Mouse (Mus musculus) kidney, postnatal 0 days (tissue): ENCODE data around the gene Sycp2. TPM values are rescaled to one million over a fixed set of nuclear protein-coding genes. Genes with fewer than 3 reads are reported as not detected.

Experiments
- ATAC-seq: fragments of 200-750 bp; cut with Nextera tagmentation; replicated peaks from 2 replicates; pipeline ENCODE4 v1.8.0; 2017; ENCODE audit warnings: low read depth, moderate number of reproducible peaks, moderate TSS enrichment, moderate library complexity; ENCODE audit not compliant: low FRiP score
- DNase-seq: peaks from one replicate; pipeline ENCODE4 v3.0.0-alpha.2; 2016; ENCODE audit warnings: low spot score
- H3K27ac ChIP-seq: fragments of 300-500 bp; sonication (generic); 2 replicates; pipeline ENCODE4 v1.5.1; 2014; ENCODE audit warnings: mild to moderate bottlenecking
- H3K27me3 ChIP-seq: fragments of 300-500 bp; sonication (generic); 2 replicates; pipeline ENCODE4 v1.6.1; 2014; ENCODE audit warnings: low read length, mixed read lengths; ENCODE audit not compliant: insufficient read depth
- H3K36me3 ChIP-seq: fragments of 300-500 bp; sonication (generic); 2 replicates; pipeline ENCODE4 v1.6.1; 2014; ENCODE audit warnings: low read length, mixed read lengths; ENCODE audit not compliant: insufficient read depth
- H3K4me1 ChIP-seq: fragments of 300-500 bp; sonication (generic); replicated peaks from 2 replicates; pipeline ENCODE4 v1.6.1; 2014; ENCODE audit warnings: antibody characterized with exemption, low read length, mixed read lengths; ENCODE audit not compliant: insufficient read depth
- H3K4me2 ChIP-seq: fragments of 300-500 bp; sonication (generic); 2 replicates; pipeline ENCODE4 v1.6.1; 2014; ENCODE audit warnings: mild to moderate bottlenecking, low read length, moderate library complexity, mixed read lengths
- H3K4me3 ChIP-seq: fragments of 300-500 bp; sonication (generic); replicated peaks from 2 replicates; pipeline ENCODE4 v1.5.1; 2014; ENCODE audit warnings: low read depth, low read length
- H3K9ac ChIP-seq: fragments of 300-500 bp; sonication (generic); 2 replicates; pipeline ENCODE4 v1.6.1; 2014; ENCODE audit warnings: low read depth, low read length
- H3K9me3 ChIP-seq: fragments of 300-500 bp; sonication (generic); replicated peaks from 2 replicates; pipeline ENCODE4 v1.6.1; 2016; ENCODE audit warnings: low read length, inconsistent platforms, mixed read lengths
- CTCF ChIP-seq: IDR thresholded peaks from 2 replicates; pipeline ENCODE4 v1.5.1; 2016; ENCODE audit warnings: antibody characterized with exemption, low read depth, mild to moderate bottlenecking, moderate library complexity
- WGBS: fragments of 180-500 bp; shearing (Covaris S2); extraction: QIAGEN DNeasy Blood & Tissue Kit; methylation state at CpG from one replicate; pipeline ENCODE4 v1.1.7; 2014; 5-methylcytosine and 5-hydroxymethylcytosine counted together
- polyA plus RNA-seq: library from polyadenylated mRNA; unstranded; fragments of >200 nt; fragmentation: Nextera tagmentation; extraction: Ambion mirVana; gene quantifications from 2 replicates; pipeline ENCODE4 v1.2.1, GENCODE M21; 2015

Sycp2 gene
- 0.08 TPM in 1 of 2 replicates, not detected in the other for polyA plus RNA-seq

- Histone ChIP-seq H3K4me3 (no peak within 1 kb of the TSS), H3K27me3 (peaks cover 7% of the 10 kb centered on the region; the same call in 1 of the 2 replicates), H3K4me1 (no peaks in the 10 kb centered on the region), H3K4me2 (no peak within 1 kb of the TSS), H3K9ac (no peak within 1 kb of the TSS), H3K36me3 (no peaks in the 10 kb centered on the region), H3K9me3 (no peaks in the 10 kb centered on the region), H3K27ac (no peak within 1 kb of the TSS)
- WGBS, result 87% methylated on average over 52 of the region's 52 CpGs
- no peak for DNase-seq
- TF ChIP-seq CTCF, result peak; percentile 27; the same call in 1 of the 2 replicates
- ATAC-seq, result peak; percentile 43
Observed at GRCm38 (mm10) chr2:178407053-178407815, at the start of gene Sycp2. Sycp2 (minus strand) TSS chr2:178407685.

- Histone ChIP-seq H3K36me3 (no peaks in the 10 kb centered on the region), H3K9ac (no peak overlapping the region), H3K27ac (peak overlapping the region; percentile 20; the same call in 1 of the 2 replicates), H3K9me3 (no peaks in the 10 kb centered on the region), H3K4me3 (no peak overlapping the region), H3K4me1 (no peaks in the 10 kb centered on the region; the same call in 1 of the 2 replicates), H3K27me3 (no peaks in the 10 kb centered on the region), H3K4me2 (peak overlapping the region; percentile 27; the same call in 1 of the 2 replicates)
- DNase-seq (peak; percentile 94), ATAC-seq (peak; percentile 72)
- no peak for TF ChIP-seq CTCF
- 2% methylated on average over 17 of the region's 17 CpGs for WGBS
Observed at GRCm38 (mm10) chr2:178454664-178455516, 47.4 kb upstream of the Sycp2 start.

GRCm38 (mm10) chr2:178450961-178451360 lies 43.5 kb upstream of the Sycp2 start:
- Histone ChIP-seq H3K27ac (no peak overlapping the region), H3K27me3 (no peaks in the 10 kb centered on the region), H3K36me3 (no peaks in the 10 kb centered on the region), H3K4me3 (no peak overlapping the region), H3K9me3 (no peaks in the 10 kb centered on the region), H3K4me1 (no peaks in the 10 kb centered on the region; the same call in 1 of the 2 replicates), H3K4me2 (no peak overlapping the region), H3K9ac (no peak overlapping the region)
- no peak for TF ChIP-seq CTCF
- 72% methylated on average over 10 of the region's 10 CpGs for WGBS
- no peak for DNase-seq
- ATAC-seq, result no peak

- DNase-seq (no peak), ATAC-seq (no peak)
- Histone ChIP-seq H3K27me3 (no peaks in the 10 kb centered on the region), H3K36me3 (no peaks in the 10 kb centered on the region), H3K9ac (no peak overlapping the region), H3K27ac (no peak overlapping the region), H3K9me3 (no peaks in the 10 kb centered on the region), H3K4me2 (no peak overlapping the region), H3K4me1 (no peaks in the 10 kb centered on the region; the same call in 1 of the 2 replicates), H3K4me3 (no peak overlapping the region)
- TF ChIP-seq CTCF, result no peak
- WGBS, result 30% methylated on average over 2 of the region's 2 CpGs
Observed at GRCm38 (mm10) chr2:178450236-178450635, 42.8 kb upstream of the Sycp2 start.

GRCm38 (mm10) chr2:178449386-178449785 lies 41.9 kb upstream of the Sycp2 start:
- Histone ChIP-seq H3K4me2 (no peak overlapping the region), H3K36me3 (no peaks in the 10 kb centered on the region), H3K27me3 (no peaks in the 10 kb centered on the region), H3K9me3 (no peaks in the 10 kb centered on the region), H3K27ac (no peak overlapping the region), H3K4me3 (no peak overlapping the region), H3K4me1 (no peaks in the 10 kb centered on the region), H3K9ac (no peak overlapping the region)
- no peak for TF ChIP-seq CTCF
- WGBS, result 68% methylated on average over 4 of the region's 4 CpGs
- no peak for DNase-seq
- no peak for ATAC-seq

- no peaks in the 10 kb centered on the region for H3K27me3 ChIP-seq
- no peak overlapping the region for H3K9ac ChIP-seq
- no peaks in the 10 kb centered on the region for H3K4me1 ChIP-seq
- TF ChIP-seq CTCF, result no peak
- no peak overlapping the region for H3K27ac ChIP-seq
- H3K4me2 ChIP-seq, result no peak overlapping the region
- H3K9me3 ChIP-seq, result no peaks in the 10 kb centered on the region
- DNase-seq (no peak), ATAC-seq (no peak)
- H3K4me3 ChIP-seq, result no peak overlapping the region
- H3K36me3 ChIP-seq, result no peaks in the 10 kb centered on the region
- 59% methylated on average over 9 of the region's 9 CpGs for WGBS
Observed at GRCm38 (mm10) chr2:178437311-178437710, 29.8 kb upstream of the Sycp2 start.
